Mouse (Mus musculus) heart, postnatal 0 days (tissue): ENCODE measurements at regions not wholly inside any gene's neighbourhood (a gene's known extent, or its start where the extent isn't known, plus 50 kb on each side); places are given as distances from the start of the nearest gene placed in this dataset.

Experiments used
- CTCF ChIP-seq: IDR thresholded peaks from 2 replicates; pipeline ENCODE4 v1.5.1; 2016; ENCODE audit warnings: antibody characterized with exemption, control low read depth, low read depth
- EP300 ChIP-seq: IDR thresholded peaks from 2 replicates; pipeline ENCODE4 v1.6.1; 2016; ENCODE audit warnings: antibody characterized with exemption, low read depth

GRCm38 (mm10) chr2:166492895-166493294 lies 220.7 kb downstream of the Prex1 start:
- TF ChIP-seq CTCF (no peak), EP300 (no peak)
